Mouse (Mus musculus) gastrocnemius, postnatal 4 days (tissue): ENCODE measurements around the gene Rad23a. TPM values are rescaled to one million over a fixed set of nuclear protein-coding genes. Genes with fewer than 3 reads are reported as not detected.

Source experiments
- DNase-seq, 2 experiments: peaks; one replicate each; pipeline ENCODE4 v3.0.0; 2021 to 2022; ENCODE audit warnings: low spot score in 2 of 2, mixed read lengths in 2 of 2
- microRNA-seq: library from miRNA; unstranded; fragments of <30 nt; microRNA quantifications from one replicate; pipeline ENCODE4 v1.2.0, GENCODE M21; 2021
- total RNA-seq, 2 experiments: library from RNA; stranded (reverse); gene quantifications; 2 replicates each; pipeline ENCODE4 v1.2.3; 2021

The Rad23a gene
- total RNA-seq, 2 experiments from 2014 or later: 121 to 123 TPM

GRCm38 (mm10) chr8:84789855-84790486 is 50.5 kb downstream of the Rad23a start:
- DNase-seq: peak in 1 of 2 experiments; percentile 68

GRCm38 (mm10) chr8:84789345-84789744 is 51.1 kb downstream of the Rad23a start:
- DNase-seq: no peak

- DNase-seq: peak in 1 of 2 experiments; percentile 84
Measured at GRCm38 (mm10) chr8:84788896-84789295, 51.6 kb downstream of the Rad23a start.

GRCm38 (mm10) chr8:84787523-84788302 is 52.8 kb downstream of the Rad23a start:
- no peak for DNase-seq

- DNase-seq: no peak
Measured at GRCm38 (mm10) chr8:84786801-84787467, 53.5 kb downstream of the Rad23a start.

- DNase-seq: peak in 1 of 2 experiments; percentile 81
Measured at GRCm38 (mm10) chr8:84785756-84786677, 54.4 kb downstream of the Rad23a start.

GRCm38 (mm10) chr8:84785506-84785755 is 55.0 kb downstream of the Rad23a start:
- no peak for DNase-seq

GRCm38 (mm10) chr8:84784681-84785505 is 55.6 kb downstream of the Rad23a start:
- no peak for DNase-seq

Small RNA genes within 50 kb of the gene (microRNA-seq; reads per million reads assigned to microRNA genes)
- 1.1 reads per million for gene Mir7069

Other genes with a start within 250 kb of the Rad23a start
- 10 to 100 TPM; 21.5 to 26.1 TPM for gene Ier2, start 177.8 kb downstream of the Rad23a start, total RNA-seq
- 10 to 100 TPM; 50.5 to 53.8 TPM for gene Trmt1, start 154.4 kb downstream of the Rad23a start, total RNA-seq
- 10 to 100 TPM; 44.9 to 45.6 TPM for gene Nacc1, start 152.8 kb downstream of the Rad23a start, total RNA-seq
- gene Lyl1, start 139.2 kb downstream of the Rad23a start, total RNA-seq: 1 to 10 TPM; 6.0 to 7.1 TPM
- gene G430095P16Rik, start 117.7 kb downstream of the Rad23a start, total RNA-seq: 10 to 100 TPM in 1 of 2 experiments, 1 to 10 TPM in 1; 7.8 to 10.2 TPM
- gene Nfix, start 40.3 kb downstream of the Rad23a start, total RNA-seq: 100 to 1,000 TPM; 517 to 591 TPM
- 1 to 10 TPM; 6.3 to 6.8 TPM for gene Dand5, start 17.8 kb downstream of the Rad23a start, total RNA-seq
- 10 to 100 TPM; 33.3 to 36.0 TPM for gene Gadd45gip1, start 9.1 kb downstream of the Rad23a start, total RNA-seq
- 100 to 1,000 TPM; 339 to 368 TPM for gene Calr, start 6.3 kb upstream of the Rad23a start, total RNA-seq
- 10 to 100 TPM; 37.2 to 41.3 TPM for gene Farsa, start 16.3 kb upstream of the Rad23a start, total RNA-seq
- 10 to 100 TPM; 15.3 to 18.0 TPM for gene Syce2, start 31.4 kb upstream of the Rad23a start, total RNA-seq
- 10 to 100 TPM; 22.1 to 28.2 TPM for gene Gcdh, start 53.3 kb upstream of the Rad23a start, total RNA-seq
- gene Klf1, start 61.3 kb upstream of the Rad23a start, total RNA-seq: under 1 TPM in 1 of 2 experiments, not detected in 1; 0.67 TPM
- gene Dnase2a, start 67.9 kb upstream of the Rad23a start, total RNA-seq: 1 to 10 TPM; 6.9 to 7.0 TPM
- gene Mast1, start 96.7 kb upstream of the Rad23a start, total RNA-seq: under 1 TPM in 1 of 2 experiments, not detected in 1; 0.07 TPM
- gene Rtbdn, start 106.3 kb upstream of the Rad23a start, total RNA-seq: not detected
- gene Gm49661, start 128.8 kb upstream of the Rad23a start, total RNA-seq: 1 to 10 TPM in 1 of 2 experiments, not detected in 1; 2.0 TPM
- 100 to 1,000 TPM; 317 to 327 TPM for gene Prdx2, start 128.9 kb upstream of the Rad23a start, total RNA-seq
- gene Rnaseh2a, start 129.1 kb upstream of the Rad23a start, total RNA-seq: 10 to 100 TPM; 38.7 to 45.2 TPM
- gene Junb, start 138.1 kb upstream of the Rad23a start, total RNA-seq: 10 to 100 TPM in 1 of 2 experiments, 1 to 10 TPM in 1; 10.0 to 10.1 TPM
- 1 to 10 TPM; 3.5 to 4.5 TPM for gene Hook2, start 149.9 kb upstream of the Rad23a start, total RNA-seq
- not detected for gene Best2, start 173.9 kb upstream of the Rad23a start, total RNA-seq
- gene Asna1, start 184.6 kb upstream of the Rad23a start, total RNA-seq: 10 to 100 TPM; 51.7 to 56.5 TPM
- gene Trir, start 186.2 kb upstream of the Rad23a start, total RNA-seq: 100 to 1,000 TPM; 126 to 127 TPM
- 10 to 100 TPM; 42.8 to 46.7 TPM for gene Tnpo2, start 196.2 kb upstream of the Rad23a start, total RNA-seq
- 10 to 100 TPM; 10.6 to 12.9 TPM for gene Fbxw9, start 219.4 kb upstream of the Rad23a start, total RNA-seq
- not detected for gene Gm5741, start 227.3 kb upstream of the Rad23a start, total RNA-seq
- gene Dhps, start 231.1 kb upstream of the Rad23a start, total RNA-seq: 10 to 100 TPM; 28.7 to 29.4 TPM
- 10 to 100 TPM; 46.0 to 49.7 TPM for gene Wdr83os, start 240.1 kb upstream of the Rad23a start, total RNA-seq
- 10 to 100 TPM; 17.5 to 18.4 TPM for gene Wdr83, start 240.6 kb upstream of the Rad23a start, total RNA-seq
- 10 to 100 TPM; 28.0 to 30.2 TPM for gene Man2b1, start 242.6 kb upstream of the Rad23a start, total RNA-seq